Mouse (Mus musculus) ES-E14 (cell line): ENCODE measurements around the gene Bcl3.

Source experiments
- CHD2 ChIP-seq: IDR thresholded peaks from 2 replicates; pipeline ENCODE4 v1.6.1; 2014; ENCODE audit warnings: mild to moderate bottlenecking, low read depth, low read length, inconsistent platforms
- HCFC1 ChIP-seq: IDR thresholded peaks from 2 replicates; pipeline ENCODE4 v1.6.1; 2012; ENCODE audit warnings: low read length, inconsistent platforms, borderline replicate concordance; ENCODE audit not compliant: insufficient read depth
- MAFK ChIP-seq: IDR thresholded peaks from 2 replicates; pipeline ENCODE4 v1.6.1; 2014; ENCODE audit warnings: mild to moderate bottlenecking, low read depth, low read length, inconsistent platforms; ENCODE audit not compliant: insufficient read depth
- ZC3H11A ChIP-seq: IDR thresholded peaks from 2 replicates; pipeline ENCODE4 v1.6.1; 2012; ENCODE audit warnings: low read depth, mild to moderate bottlenecking, inconsistent platforms, low read length, borderline replicate concordance
- ZNF384 ChIP-seq: IDR thresholded peaks from 2 replicates; pipeline ENCODE4 v1.6.1; 2012; ENCODE audit warnings: low read depth, low read length, inconsistent platforms

DNA sequence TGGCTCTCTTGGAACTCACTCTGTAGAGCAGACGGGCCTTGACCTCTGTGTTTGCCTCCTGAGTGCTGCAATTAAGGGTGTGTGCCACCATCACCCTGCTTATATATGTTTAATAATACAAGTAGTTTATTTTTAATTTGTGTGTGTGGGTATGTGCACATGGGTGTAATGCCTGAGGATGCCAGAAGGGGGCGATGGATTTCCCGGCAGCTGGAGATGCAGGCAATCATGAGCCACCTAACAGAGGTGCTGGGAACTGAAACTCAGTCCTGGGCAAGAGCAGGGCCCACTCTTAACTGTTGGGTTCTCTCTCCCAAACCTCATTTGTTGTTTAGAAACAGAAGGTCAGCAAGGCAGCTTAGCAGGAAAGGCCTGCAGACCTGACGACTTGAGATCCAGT lies 42.7 kb downstream of the Bcl3 start:
- TF ChIP-seq ZC3H11A (no peak), MAFK (no peak), ZNF384 (no peak), HCFC1 (no peak), CHD2 (no peak)
